Mouse (Mus musculus) kidney, adult 18-20 months (tissue): ENCODE measurements around the gene Zfp385c.

Experiments used
- DNase-seq: peaks from one replicate; pipeline ENCODE4 v3.0.0; 2021

Gene Zfp385c

GRCm38 (mm10) chr11:100692164-100692616 is at the start of gene Zfp385c:
Gene Zfp385c (minus strand): TSS chr11:100692455.
- no peak for DNase-seq

GRCm38 (mm10) chr11:100741348-100741747 is 49.1 kb upstream of the Zfp385c start:
- peak; percentile 73 for DNase-seq

GRCm38 (mm10) chr11:100738749-100739148 is 46.5 kb upstream of the Zfp385c start:
- no peak for DNase-seq

GRCm38 (mm10) chr11:100738066-100738604 is 45.9 kb upstream of the Zfp385c start, which contains the start of gene Rab5c:
Gene Rab5c (minus strand): TSS chr11:100738215.
- peak; percentile 98 for DNase-seq

- no peak for DNase-seq
These were observed 45.0 kb upstream of the Zfp385c start for GRCm38 (mm10) chr11:100737105-100737733.

GRCm38 (mm10) chr11:100736746-100737080 is 44.5 kb upstream of the Zfp385c start:
- no peak for DNase-seq

GRCm38 (mm10) chr11:100735954-100736745 is 43.9 kb upstream of the Zfp385c start:
- DNase-seq, result no peak

GRCm38 (mm10) chr11:100735134-100735865 is 43.0 kb upstream of the Zfp385c start:
- no peak for DNase-seq

GRCm38 (mm10) chr11:100730477-100731205 is 38.4 kb upstream of the Zfp385c start:
- DNase-seq, result no peak

- DNase-seq, result no peak
These were observed 37.7 kb upstream of the Zfp385c start for GRCm38 (mm10) chr11:100729976-100730375.

GRCm38 (mm10) chr11:100728601-100729000 is 36.3 kb upstream of the Zfp385c start:
- no peak for DNase-seq

GRCm38 (mm10) chr11:100727201-100727600 is 34.9 kb upstream of the Zfp385c start:
- peak; percentile 51 for DNase-seq

GRCm38 (mm10) chr11:100724919-100725512 is 32.8 kb upstream of the Zfp385c start:
- DNase-seq, result peak; percentile 47

GRCm38 (mm10) chr11:100722493-100723028 is 30.3 kb upstream of the Zfp385c start:
- DNase-seq, result peak; percentile 50

- DNase-seq, result peak; percentile 55
These were observed 29.7 kb upstream of the Zfp385c start for GRCm38 (mm10) chr11:100721776-100722492.

GRCm38 (mm10) chr11:100721254-100721653 is 29.0 kb upstream of the Zfp385c start:
- no peak for DNase-seq

- no peak for DNase-seq
These were observed 28.1 kb upstream of the Zfp385c start for GRCm38 (mm10) chr11:100720345-100720744.

- DNase-seq, result no peak
These were observed 27.6 kb upstream of the Zfp385c start for GRCm38 (mm10) chr11:100719893-100720292.

GRCm38 (mm10) chr11:100719312-100719711 is 27.1 kb upstream of the Zfp385c start:
- DNase-seq, result no peak

GRCm38 (mm10) chr11:100718866-100719265 is 26.6 kb upstream of the Zfp385c start:
- peak; percentile 54 for DNase-seq

GRCm38 (mm10) chr11:100718462-100718861 is 26.2 kb upstream of the Zfp385c start:
- DNase-seq, result no peak
